Mouse (Mus musculus) layer of hippocampus, postnatal 14 days (tissue): ENCODE measurements around the gene Zic2. TPM values are rescaled to one million over a fixed set of nuclear protein-coding genes. Genes with fewer than 3 reads are reported as not detected.

ENCODE experiments used
- DNase-seq, 2 experiments: peaks; one replicate each; pipeline ENCODE4 v3.0.0; 2021 to 2022; ENCODE audit warnings: low spot score in 2 of 2, mixed read lengths in 1 of 2
- total RNA-seq, 2 experiments: library from RNA; stranded (reverse); gene quantifications; 2 replicates each; pipeline ENCODE4 v1.2.3; 2021

Zic2 gene
- total RNA-seq, 2 experiments from 2014 or later = 22.1 to 26.7 TPM

- no peak for DNase-seq
These were observed 13.7 kb upstream of the Zic2 start for GRCm38 (mm10) chr14:122461500-122461899.

- DNase-seq = no peak
These were observed 13.3 kb upstream of the Zic2 start for GRCm38 (mm10) chr14:122461966-122462365.

- no peak for DNase-seq
These were observed 12.6 kb upstream of the Zic2 start for GRCm38 (mm10) chr14:122462689-122463079.

GRCm38 (mm10) chr14:122463080-122463691 is 12.0 kb upstream of the Zic2 start:
- peak in 1 of 2 experiments; percentile 31 for DNase-seq

- DNase-seq = peak in 1 of 2 experiments; percentile 35
These were observed 11.4 kb upstream of the Zic2 start for GRCm38 (mm10) chr14:122463734-122464341.

- DNase-seq = no peak
These were observed 10.9 kb upstream of the Zic2 start for GRCm38 (mm10) chr14:122464351-122464762.

GRCm38 (mm10) chr14:122464763-122465741 is 10.2 kb upstream of the Zic2 start, which contains the start of gene Zic5:
Gene Zic5 (minus strand): TSS chr14:122465677.
- peak; percentile 60 to 78 for DNase-seq

- DNase-seq = no peak
These were observed 9.2 kb upstream of the Zic2 start for GRCm38 (mm10) chr14:122465931-122466490.

GRCm38 (mm10) chr14:122466756-122467362 is 8.4 kb upstream of the Zic2 start:
- DNase-seq = no peak

GRCm38 (mm10) chr14:122467926-122468841 is 7.1 kb upstream of the Zic2 start:
- no peak for DNase-seq

- DNase-seq = no peak
These were observed 6.1 kb upstream of the Zic2 start for GRCm38 (mm10) chr14:122468971-122469755.

GRCm38 (mm10) chr14:122471449-122472085 is 3.7 kb upstream of the Zic2 start:
- DNase-seq = peak in 1 of 2 experiments; percentile 4

- peak in 1 of 2 experiments; percentile 7 for DNase-seq
These were observed 3.1 kb upstream of the Zic2 start for GRCm38 (mm10) chr14:122472161-122472560.

GRCm38 (mm10) chr14:122472647-122473046 is 2.6 kb upstream of the Zic2 start:
- peak in 1 of 2 experiments; percentile 8 for DNase-seq

- DNase-seq = peak in 1 of 2 experiments; percentile 15
These were observed 2.0 kb upstream of the Zic2 start for GRCm38 (mm10) chr14:122473211-122473751.

- DNase-seq = peak; percentile 53 to 75
These were observed 969 bp upstream of the Zic2 start for GRCm38 (mm10) chr14:122474041-122474890.

- DNase-seq = peak in 1 of 2 experiments; percentile 5
These were observed 364 bp downstream of the Zic2 start for GRCm38 (mm10) chr14:122475557-122476040.
